Mouse (Mus musculus) intestine, postnatal 0 days (tissue): Measurements from ENCODE around the gene Fam193b. TPM values are rescaled to one million over a fixed set of nuclear protein-coding genes. Genes with fewer than 3 reads are reported as not detected.

Experiments used
- ATAC-seq: fragments of 200-750 bp; cut with Nextera tagmentation; 2 replicates; pipeline ENCODE4 v1.8.0; 2017; ENCODE audit warnings: mild to moderate bottlenecking, moderate TSS enrichment, moderate library complexity
- H3K27ac ChIP-seq: fragments of 300-500 bp; sonication (generic); 2 replicates; pipeline ENCODE4 v1.5.1; 2014; ENCODE audit warnings: mild to moderate bottlenecking, low read depth, low read length, moderate library complexity
- H3K27me3 ChIP-seq: fragments of 300-500 bp; sonication (generic); replicated peaks from 2 replicates; pipeline ENCODE4 v1.6.1; 2014; ENCODE audit warnings: low read length, mixed read lengths; ENCODE audit not compliant: control insufficient read depth, insufficient read depth
- H3K36me3 ChIP-seq: fragments of 300-500 bp; sonication (generic); 2 replicates; pipeline ENCODE4 v1.6.1; 2014; ENCODE audit warnings: mild to moderate bottlenecking, moderate library complexity; ENCODE audit not compliant: control insufficient read depth, insufficient read depth
- H3K4me1 ChIP-seq: fragments of 300-500 bp; sonication (generic); replicated peaks from 2 replicates; pipeline ENCODE4 v1.6.1; 2014; ENCODE audit warnings: antibody characterized with exemption, low read length, mixed read lengths; ENCODE audit not compliant: control insufficient read depth, insufficient read depth
- H3K4me2 ChIP-seq: fragments of 300-500 bp; sonication (generic); replicated peaks from 2 replicates; pipeline ENCODE4 v1.6.1; 2014; ENCODE audit warnings: low read depth, mild to moderate bottlenecking, moderate library complexity
- H3K4me3 ChIP-seq: fragments of 300-500 bp; sonication (generic); 2 replicates; pipeline ENCODE4 v1.5.1; 2014; ENCODE audit warnings: low read depth, low read length
- H3K9ac ChIP-seq: fragments of 300-500 bp; sonication (generic); 2 replicates; pipeline ENCODE4 v1.6.1; 2014; ENCODE audit warnings: mild to moderate bottlenecking, low read depth, low read length
- H3K9me3 ChIP-seq: fragments of 300-500 bp; sonication (generic); 2 replicates; pipeline ENCODE4 v1.6.1; 2016; ENCODE audit warnings: mixed run types; ENCODE audit not compliant: control insufficient read depth
- CTCF ChIP-seq: sonication (generic); IDR thresholded peaks from 2 replicates; pipeline ENCODE4 v1.5.1; 2016; ENCODE audit warnings: low read depth, mild to moderate bottlenecking, control low read depth, antibody characterized with exemption, moderate library complexity
- WGBS: fragments of 180-500 bp; shearing (Covaris S2); extraction: QIAGEN DNeasy Blood & Tissue Kit; methylation state at CpG from one replicate; pipeline ENCODE4 v1.1.7; 2014; 5-methylcytosine and 5-hydroxymethylcytosine counted together
- polyA plus RNA-seq: library from polyadenylated mRNA; unstranded; fragments of >200 nt; fragmentation: Nextera tagmentation; extraction: Ambion mirVana; gene quantifications from 2 replicates; pipeline ENCODE4 v1.2.1, GENCODE M21; 2015

The Fam193b gene
- polyA plus RNA-seq, 1 experiment from 2014 or later: 10.3 TPM

DNA sequence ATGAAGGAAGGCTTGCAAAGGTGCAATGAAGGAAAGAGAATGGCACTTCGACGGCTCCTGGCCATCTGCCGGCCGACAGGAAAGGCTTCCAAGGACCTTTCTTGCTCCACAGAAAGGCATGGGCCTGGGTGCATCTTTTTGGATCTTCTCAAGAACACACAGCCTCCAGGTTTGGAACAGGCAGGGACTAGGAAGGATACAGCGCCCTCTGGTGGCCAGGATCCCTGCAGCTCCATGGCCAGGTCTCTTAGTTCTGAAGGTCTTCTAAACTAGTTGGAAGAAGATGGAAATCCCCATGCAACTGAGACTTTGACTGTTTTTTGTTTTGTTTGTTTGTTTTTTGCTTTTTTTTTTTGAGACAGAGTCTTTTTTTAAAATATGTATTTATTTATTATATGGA lies 54.0 kb downstream of the Fam193b start:
- no peak overlapping the region for H3K4me3 ChIP-seq
- no peak for ATAC-seq
- H3K36me3 ChIP-seq: no peaks in the 10 kb centered on the region
- H3K27ac ChIP-seq: no peak overlapping the region
- H3K27me3 ChIP-seq: no peaks in the 10 kb centered on the region
- TF ChIP-seq CTCF: peak; percentile 94
- WGBS: 4% methylated on average over 5 of the region's 5 CpGs
- no peaks in the 10 kb centered on the region for H3K4me1 ChIP-seq
- no peaks in the 10 kb centered on the region for H3K9me3 ChIP-seq
- no peak overlapping the region for H3K9ac ChIP-seq
- no peak overlapping the region for H3K4me2 ChIP-seq

DNA sequence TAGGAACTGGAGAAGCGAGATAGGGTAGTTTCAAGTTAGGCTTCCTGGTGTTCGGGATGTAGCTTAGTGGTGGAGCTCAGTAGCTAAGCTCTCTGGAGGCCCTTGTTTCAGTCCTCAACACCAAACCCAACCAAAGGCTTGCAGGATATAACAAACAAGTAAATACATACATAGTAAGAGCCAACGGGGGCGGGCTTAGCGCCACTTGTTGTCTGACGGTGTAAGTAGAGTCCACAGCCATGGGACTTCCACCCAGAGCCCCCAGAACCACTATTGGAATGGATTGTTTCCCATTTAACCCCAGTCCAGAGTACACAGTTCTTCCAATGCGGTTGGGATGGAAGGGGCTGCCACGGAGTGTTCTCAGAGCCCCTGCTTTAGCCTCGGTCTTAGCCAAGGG lies 57.1 kb downstream of the Fam193b start:
- no peak for TF ChIP-seq CTCF
- no peak overlapping the region for H3K27ac ChIP-seq
- peak overlapping the region; percentile 85 for H3K4me3 ChIP-seq
- H3K9ac ChIP-seq: no peak overlapping the region
- WGBS: 41% methylated on average over 9 of the region's 9 CpGs
- no peak for ATAC-seq
- peaks cover 7% of the 10 kb centered on the region for H3K4me1 ChIP-seq
- H3K9me3 ChIP-seq: no peaks in the 10 kb centered on the region
- peak overlapping the region; percentile 95 for H3K4me2 ChIP-seq
- H3K27me3 ChIP-seq: no peaks in the 10 kb centered on the region
- H3K36me3 ChIP-seq: peaks cover 14% of the 10 kb centered on the region; the same call in 1 of the 2 replicates

DNA sequence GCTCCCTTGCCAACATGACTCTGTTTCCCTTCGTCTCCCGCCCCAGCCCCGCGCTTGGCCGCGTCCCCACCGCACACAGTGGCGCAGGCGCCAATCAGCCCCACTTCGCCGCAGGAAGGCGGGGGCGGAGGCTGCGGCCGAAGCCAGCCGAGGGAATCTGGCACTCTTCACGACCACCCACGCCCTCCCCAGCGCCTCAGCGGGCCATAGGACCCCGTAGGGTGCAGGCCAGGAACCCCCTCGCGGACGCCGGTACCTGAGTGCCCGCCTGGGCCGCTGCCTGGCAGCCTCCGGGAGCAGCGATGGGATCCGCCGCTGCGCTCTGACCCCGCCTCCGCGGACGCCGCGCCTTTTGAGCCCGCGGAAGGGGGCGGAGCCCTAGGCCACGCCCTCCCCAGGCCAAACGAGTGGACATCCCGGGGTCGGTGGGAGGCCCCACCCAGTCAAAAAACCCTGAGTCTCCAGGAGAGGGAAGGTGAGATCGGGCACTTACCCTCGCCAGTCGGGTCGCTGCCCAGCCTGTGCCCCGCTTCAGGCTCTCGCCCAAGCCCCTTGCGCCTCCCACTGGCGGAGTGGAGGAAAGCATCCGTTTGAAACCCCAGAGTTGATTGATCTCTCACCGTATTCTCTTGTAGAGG lies 57.7 kb downstream of the Fam193b start, which contains the start of gene Pdlim7:
Pdlim7 (minus strand) TSS at position 566 of the 638 bp plus-strand sequence.
- H3K27me3 ChIP-seq: no peaks in the 10 kb centered on the region
- H3K9me3 ChIP-seq: no peaks in the 10 kb centered on the region
- H3K36me3 ChIP-seq: peaks cover 20% of the 10 kb centered on the region
- H3K4me3 ChIP-seq: peak within 1 kb of the TSS; percentile 85
- peak within 1 kb of the TSS; percentile 77 for H3K9ac ChIP-seq
- peak within 1 kb of the TSS; percentile 95 for H3K4me2 ChIP-seq
- H3K4me1 ChIP-seq: peaks cover 7% of the 10 kb centered on the region
- peak within 1 kb of the TSS; percentile 80 for H3K27ac ChIP-seq
- under 1% methylated on average over 52 of the region's 55 CpGs for WGBS
- peak; percentile 68 for ATAC-seq
- TF ChIP-seq CTCF: peak; percentile 94

DNA sequence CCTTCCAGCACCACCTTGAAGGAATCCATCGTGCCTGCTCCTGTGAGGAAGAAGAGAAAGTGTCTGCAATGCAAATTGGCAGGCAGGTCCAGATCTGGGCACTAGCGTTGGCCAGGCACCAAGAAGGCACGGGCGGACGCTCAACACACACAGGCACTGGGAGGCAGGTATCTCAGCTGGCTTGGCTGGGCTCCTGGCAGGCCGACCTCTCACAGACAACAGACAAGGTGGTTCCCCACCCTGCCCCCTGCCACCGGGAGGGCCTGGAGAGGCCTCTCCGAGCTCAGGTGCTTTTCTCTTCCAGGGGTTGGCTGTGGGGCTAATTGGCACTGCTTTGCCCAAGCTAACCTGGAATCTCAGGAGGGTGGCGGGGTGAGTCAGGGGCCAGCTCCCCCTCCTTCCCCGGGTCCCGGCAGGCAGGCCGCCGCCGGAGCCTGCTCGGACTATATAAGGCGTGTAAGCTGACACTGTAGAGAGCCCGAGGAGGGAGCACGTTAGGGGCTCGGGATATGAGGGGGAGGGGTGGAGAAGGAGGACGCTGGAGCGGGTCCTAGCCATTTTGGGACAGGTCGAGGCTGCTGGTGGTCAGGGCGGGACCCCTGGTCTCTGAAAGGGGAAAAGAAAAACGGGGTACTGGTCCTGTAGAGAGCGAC lies 58.4 kb downstream of the Fam193b start:
- no peak for TF ChIP-seq CTCF
- Histone ChIP-seq H3K9ac (peak overlapping the region; percentile 77), H3K4me1 (peaks cover 7% of the 10 kb centered on the region), H3K4me3 (peak overlapping the region; percentile 85), H3K27ac (peak overlapping the region; percentile 80; the same call in 1 of the 2 replicates), H3K9me3 (no peaks in the 10 kb centered on the region), H3K4me2 (peak overlapping the region; percentile 95), H3K36me3 (peaks cover 27% of the 10 kb centered on the region), H3K27me3 (no peaks in the 10 kb centered on the region)
- WGBS: 6% methylated on average over 25 of the region's 25 CpGs
- ATAC-seq: peak; percentile 32; the same call in 1 of the 2 replicates

DNA sequence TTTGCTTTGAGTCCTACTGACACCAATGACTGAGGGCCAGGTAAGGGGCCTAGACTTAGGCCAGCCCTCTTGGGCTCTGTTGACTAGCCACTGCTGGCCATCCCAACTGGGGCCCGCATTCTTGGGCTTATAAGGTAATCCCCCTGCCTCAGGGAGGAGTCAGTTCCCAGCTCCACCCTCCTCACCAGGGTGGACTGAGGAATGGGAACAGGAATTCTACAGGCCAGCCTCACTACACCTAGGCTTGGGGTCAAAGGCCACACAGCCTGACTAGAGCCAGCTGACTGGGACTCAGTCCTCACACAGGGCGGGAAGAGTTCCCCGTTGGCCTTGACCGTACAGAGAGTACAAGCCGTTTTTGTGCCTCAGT lies 59.4 kb downstream of the Fam193b start:
- no peak for TF ChIP-seq CTCF
- Histone ChIP-seq H3K9me3 (no peaks in the 10 kb centered on the region), H3K4me1 (peaks cover 7% of the 10 kb centered on the region), H3K9ac (no peak overlapping the region; the same call in 1 of the 2 replicates), H3K36me3 (peaks cover 37% of the 10 kb centered on the region), H3K27me3 (no peaks in the 10 kb centered on the region), H3K4me2 (peak overlapping the region; percentile 95), H3K27ac (peak overlapping the region; percentile 80), H3K4me3 (peak overlapping the region; percentile 85; the same call in 1 of the 2 replicates)
- 19% methylated on average over 5 of the region's 5 CpGs for WGBS
- ATAC-seq: no peak; the same call in 1 of the 2 replicates

DNA sequence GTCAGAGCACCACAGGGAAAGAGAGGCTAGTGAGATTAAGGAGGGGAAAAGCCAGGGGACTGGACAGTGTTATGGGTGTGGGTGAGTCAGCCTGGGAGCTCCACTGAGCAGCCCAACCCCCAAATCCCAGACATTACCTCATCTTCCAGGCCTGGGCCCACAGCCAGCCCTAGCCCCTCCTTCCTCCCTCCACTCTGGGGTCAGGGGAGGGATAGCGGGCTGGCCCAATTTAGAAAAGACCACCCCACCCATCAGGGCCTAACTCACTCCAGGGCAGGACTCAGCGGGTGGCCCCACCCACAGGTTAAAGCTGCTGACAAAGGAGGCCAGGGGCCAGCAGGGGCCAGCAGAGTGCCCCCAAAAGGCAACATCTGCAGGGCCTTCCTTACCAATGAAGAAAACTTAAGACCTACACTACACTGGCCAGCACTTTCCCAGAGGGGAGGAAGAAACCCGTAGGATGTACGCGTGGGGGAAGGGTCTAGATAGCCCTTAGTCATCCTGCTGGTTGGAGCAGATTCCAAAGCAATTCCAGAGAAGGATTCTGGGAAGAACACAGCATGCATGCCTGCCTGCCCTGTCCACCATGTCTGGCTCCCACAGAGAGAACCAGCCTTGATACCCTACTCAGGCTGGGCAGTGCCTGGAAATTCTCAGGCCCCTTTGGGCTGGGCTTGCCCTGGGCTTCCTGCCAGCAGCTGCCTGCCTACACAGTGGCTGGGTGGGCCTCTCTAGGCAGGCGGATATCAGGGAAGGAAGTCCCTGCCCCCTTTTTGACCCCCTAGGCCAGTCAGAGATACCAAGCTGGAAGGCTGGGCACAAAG lies 60.0 kb downstream of the Fam193b start:
- H3K4me2 ChIP-seq: peak overlapping the region; percentile 95
- ATAC-seq: peak; percentile 48
- peaks cover 7% of the 10 kb centered on the region for H3K4me1 ChIP-seq
- H3K27ac ChIP-seq: peak overlapping the region; percentile 80
- peaks cover 43% of the 10 kb centered on the region for H3K36me3 ChIP-seq
- TF ChIP-seq CTCF: peak; percentile 60
- H3K9me3 ChIP-seq: no peaks in the 10 kb centered on the region
- H3K27me3 ChIP-seq: no peaks in the 10 kb centered on the region
- WGBS: 21% methylated on average over 6 of the region's 6 CpGs
- no peak overlapping the region; the same call in 1 of the 2 replicates for H3K9ac ChIP-seq
- H3K4me3 ChIP-seq: peak overlapping the region; percentile 85; the same call in 1 of the 2 replicates
